Mouse (Mus musculus): ENCODE measurements around the gene S100a13.

S100a13 gene

DNA sequence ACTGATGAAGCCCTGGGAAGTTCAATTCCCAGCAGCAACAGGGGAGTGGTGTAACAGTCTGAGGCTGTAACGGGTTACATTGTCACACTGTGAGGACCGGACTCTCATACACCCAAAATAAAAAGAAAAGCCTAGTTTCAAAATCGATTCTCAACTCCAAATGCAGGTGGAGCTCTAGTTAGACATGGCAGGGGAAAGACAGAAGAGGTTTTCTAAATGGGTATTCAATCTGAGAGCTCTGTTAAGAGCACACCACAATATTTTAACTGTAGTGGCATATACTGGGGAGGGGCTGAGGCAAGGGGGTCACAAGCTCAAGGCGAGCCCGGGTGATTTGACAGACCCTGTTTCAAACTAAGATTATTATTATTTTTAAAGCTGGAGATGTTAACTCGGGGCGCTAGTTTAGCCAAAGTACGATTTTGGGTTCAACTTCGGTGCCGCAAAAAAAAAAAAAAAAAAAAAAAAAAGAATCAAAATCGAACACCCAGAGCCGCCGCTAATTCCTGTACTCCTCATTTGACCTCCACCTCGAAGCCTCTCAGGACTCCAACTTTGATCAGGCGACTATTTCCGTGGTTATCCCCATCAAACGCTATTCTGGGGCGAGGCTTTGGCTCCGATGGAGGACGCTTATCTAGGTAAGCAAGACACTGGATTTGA is 5.8 kb upstream of the S100a13 start:
- no peak for DNase-seq

GRCm38 (mm10) chr3:90508950-90509746 is 5.1 kb upstream of the S100a13 start, which contains the start of gene Chtop:
TSS of gene Chtop (minus strand) at chr3:90509498.
- DNase-seq, result peak; percentile 100

- no peak for DNase-seq
Observed at GRCm38 (mm10) chr3:90509747-90510123, 4.5 kb upstream of the S100a13 start.

DNA sequence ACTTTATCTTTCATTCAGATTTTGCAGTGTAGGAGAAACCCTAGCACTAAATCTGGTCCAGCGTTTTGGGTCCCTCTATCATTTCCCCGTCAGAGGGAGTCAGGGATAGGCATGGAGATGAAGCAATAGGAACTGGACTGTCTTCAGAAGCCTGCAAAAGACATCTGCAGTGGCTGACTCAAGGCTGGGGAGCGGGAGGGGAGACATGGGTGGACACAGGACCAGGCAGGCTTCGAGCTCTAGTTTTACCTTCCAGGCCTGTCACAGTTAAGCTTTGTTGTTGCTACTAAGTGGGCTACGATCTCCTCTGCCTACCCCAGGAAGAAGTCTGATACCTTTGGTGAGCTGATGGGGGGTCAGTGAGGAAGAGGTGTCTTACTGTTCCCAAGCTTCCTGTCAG is 2.0 kb upstream of the S100a13 start:
- no peak for DNase-seq

GRCm38 (mm10) chr3:90512948-90513642 is 1.1 kb upstream of the S100a13 start:
- DNase-seq, result no peak

DNA sequence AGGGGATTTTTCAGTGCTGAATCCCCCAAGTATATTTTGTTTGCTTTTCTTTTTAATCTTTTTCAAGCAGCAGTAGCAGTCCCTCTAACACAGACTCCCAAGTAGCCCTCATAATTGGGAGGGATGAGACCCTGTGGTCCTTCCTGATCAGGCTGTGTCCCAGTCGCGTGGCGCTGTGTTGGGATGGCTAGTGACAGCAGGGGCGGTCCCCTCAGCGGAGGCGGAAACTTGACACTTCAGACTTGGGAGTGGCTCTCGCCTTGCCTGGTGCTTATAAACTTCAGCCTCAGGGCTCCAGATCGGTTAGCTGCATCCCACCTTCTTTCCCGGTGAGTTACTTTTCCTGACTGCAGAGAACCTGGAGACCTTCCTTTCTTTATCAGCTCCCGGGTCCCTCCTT is 456 bp downstream of the S100a13 start:
- peak; percentile 84 for DNase-seq

DNA sequence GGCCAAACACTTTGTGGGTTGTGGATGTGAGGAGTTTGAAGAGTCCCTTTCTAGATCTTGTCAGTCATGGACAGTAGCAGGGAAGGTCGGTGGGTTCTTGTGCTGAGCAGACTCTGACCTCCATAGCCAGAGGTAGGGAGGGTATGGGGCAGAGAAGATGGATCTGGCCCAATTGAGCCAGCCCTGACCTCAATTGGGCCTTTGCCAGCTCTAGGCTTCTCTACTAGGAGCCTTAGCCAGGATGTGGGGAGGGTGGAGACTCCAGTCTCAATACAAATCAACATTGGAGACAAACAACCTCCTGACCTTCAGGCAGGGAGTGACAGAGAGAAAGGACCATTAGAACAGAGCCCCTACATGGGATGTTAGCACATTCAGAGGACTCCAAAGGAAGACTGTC is 1.0 kb downstream of the S100a13 start:
- DNase-seq, result no peak

DNA sequence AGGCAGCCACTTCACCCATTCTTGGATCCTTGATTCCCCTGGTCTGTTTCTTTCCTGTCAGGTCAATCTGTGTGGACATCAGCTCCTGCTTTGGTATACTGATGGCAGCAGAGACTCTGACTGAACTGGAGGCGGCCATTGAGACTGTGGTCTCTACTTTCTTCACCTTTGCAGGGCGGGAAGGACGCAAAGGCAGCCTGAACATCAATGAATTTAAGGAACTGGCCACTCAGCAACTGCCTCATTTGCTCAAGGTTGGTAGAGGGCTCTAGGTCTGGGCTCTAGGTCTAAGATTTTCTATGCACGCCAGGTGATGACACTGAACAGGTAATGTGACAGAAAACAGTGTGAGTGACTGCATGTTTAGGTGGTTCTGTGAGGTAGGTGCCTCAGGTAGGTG is 1.6 kb downstream of the S100a13 start:
- DNase-seq, result no peak

DNA sequence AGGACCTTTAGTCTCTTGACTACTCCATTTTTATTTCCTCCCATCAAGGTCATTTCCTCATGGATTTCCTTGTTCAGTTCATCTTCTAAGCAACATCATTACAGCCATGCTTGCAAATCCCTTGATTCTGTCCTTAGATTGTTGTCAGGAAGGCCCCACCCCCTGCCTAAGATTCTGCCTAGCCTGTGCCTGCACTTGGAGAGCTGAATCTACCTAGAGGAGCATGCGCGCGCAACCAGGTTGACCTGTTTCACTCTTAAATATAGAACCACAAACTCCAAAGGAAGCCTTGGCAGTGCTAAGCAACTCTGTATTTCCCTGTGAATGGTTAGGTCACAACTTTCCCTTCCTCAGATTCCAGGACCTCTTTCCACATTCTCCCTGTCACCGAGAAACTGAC is 3.5 kb downstream of the S100a13 start:
- no peak for DNase-seq

DNA sequence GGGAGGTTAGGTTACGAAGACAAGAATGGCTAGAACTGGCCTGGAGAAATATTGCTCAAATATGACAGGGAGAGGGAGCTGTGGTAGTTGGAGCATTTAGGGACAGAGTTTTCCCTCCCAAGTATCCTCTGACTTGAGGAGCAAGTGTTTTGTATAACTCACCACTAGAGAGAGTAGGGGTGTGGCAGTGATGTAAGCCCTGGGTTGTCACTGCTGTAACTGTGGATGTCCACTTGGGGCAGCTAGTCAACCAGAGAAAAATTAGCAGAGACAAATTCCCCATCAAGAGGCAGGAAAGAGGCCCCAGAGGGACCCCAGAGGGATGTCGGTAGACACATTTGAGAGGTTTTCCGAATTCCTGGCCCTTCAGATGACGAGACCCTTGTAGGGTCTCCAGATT is 11.2 kb downstream of the S100a13 start:
- peak; percentile 46 for DNase-seq

GRCm38 (mm10) chr3:90526076-90526475 is 11.8 kb downstream of the S100a13 start:
- DNase-seq, result no peak

GRCm38 (mm10) chr3:90526580-90526979 is 12.3 kb downstream of the S100a13 start, which contains the start of gene S100a14:
TSS of gene S100a14 (plus strand) at chr3:90526856.
- DNase-seq, result no peak

- DNase-seq, result no peak
Observed at GRCm38 (mm10) chr3:90527291-90527873, 13.1 kb downstream of the S100a13 start.

GRCm38 (mm10) chr3:90531713-90532112 is 17.5 kb downstream of the S100a13 start:
- no peak for DNase-seq

DNA sequence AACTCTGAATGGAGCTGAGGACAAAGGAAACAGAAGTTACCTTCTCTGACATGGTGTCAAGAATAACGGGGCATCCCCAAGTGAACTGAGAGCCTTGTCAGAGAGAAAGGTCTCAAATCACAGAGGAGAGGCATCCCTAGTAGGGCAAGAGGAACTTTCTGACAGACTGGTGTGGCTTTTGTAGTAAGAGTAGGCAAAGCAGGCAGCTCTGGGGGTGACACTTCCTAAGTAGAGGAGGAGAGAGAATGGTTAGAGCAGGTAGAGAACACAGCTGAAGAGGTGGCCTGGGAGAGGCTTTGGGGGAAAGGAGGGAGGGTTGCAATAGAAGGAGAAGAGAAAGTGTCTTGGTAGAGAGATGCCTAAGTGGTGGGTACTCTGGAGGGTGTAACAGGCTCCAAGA is 21.2 kb downstream of the S100a13 start:
- DNase-seq, result no peak

DNA sequence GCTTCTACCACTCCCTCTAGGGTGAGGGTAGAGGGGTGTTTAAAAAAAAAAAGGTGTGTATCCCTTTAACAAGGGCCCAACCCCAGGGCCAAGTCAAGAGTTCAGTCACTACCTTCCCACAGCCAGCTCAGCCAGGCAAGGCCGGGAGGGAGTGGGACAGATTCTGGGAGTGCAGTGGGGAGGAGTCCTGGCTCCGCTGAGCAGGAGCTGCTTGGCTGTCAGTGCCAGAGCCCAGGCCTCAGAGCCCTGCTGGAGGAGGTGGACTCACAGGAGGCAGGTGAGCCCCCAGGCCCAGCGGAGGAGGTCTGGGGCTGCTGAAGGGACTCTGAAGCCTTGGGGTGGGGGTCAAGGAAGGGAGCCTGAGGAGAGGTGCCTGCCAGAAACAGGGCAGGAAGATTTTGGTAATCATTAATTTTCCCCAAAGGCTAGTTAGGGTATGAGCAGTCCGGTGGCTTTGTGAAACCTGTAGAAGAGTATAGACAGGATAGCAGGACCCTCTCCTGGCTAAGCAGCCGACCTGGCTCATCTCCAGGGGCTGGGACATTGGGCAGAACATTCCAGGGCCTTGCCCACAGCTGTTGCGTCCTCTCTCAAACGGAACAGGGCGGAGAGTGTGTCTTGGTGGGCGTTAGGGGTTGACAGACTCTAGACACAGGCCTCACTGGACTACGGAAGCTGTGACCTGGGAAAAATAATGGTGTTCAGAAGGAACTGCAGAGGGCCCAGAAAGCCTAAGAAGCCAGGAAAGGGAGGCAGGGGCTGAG is 23.1 kb downstream of the S100a13 start, which contains the start of gene S100a16:
Gene S100a16 (plus strand): TSS at position 114 of the 764 bp plus-strand sequence.
- peak; percentile 18 for DNase-seq

GRCm38 (mm10) chr3:90537905-90538296 is 23.7 kb downstream of the S100a13 start:
- no peak for DNase-seq

DNA sequence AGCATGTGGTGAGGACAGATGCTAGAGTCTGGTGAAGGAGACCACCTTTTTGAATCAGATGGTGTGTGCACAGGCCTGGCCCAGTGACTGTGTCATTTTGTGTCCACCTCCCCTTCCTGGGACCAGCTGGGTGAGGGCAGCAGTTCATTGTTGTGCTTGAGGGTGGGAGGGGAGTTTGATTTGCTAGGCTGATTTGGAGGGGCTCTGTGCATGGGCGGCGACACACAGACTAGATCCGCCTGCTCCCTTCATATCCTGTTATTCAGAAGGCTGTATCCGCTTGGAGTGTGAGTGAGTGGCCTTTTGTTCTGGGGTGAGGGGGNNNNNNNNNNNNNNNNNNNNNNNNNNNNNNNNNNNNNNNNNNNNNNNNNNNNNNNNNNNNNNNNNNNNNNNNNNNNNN is 26.7 kb downstream of the S100a13 start:
- peak; percentile 34 for DNase-seq

DNA sequence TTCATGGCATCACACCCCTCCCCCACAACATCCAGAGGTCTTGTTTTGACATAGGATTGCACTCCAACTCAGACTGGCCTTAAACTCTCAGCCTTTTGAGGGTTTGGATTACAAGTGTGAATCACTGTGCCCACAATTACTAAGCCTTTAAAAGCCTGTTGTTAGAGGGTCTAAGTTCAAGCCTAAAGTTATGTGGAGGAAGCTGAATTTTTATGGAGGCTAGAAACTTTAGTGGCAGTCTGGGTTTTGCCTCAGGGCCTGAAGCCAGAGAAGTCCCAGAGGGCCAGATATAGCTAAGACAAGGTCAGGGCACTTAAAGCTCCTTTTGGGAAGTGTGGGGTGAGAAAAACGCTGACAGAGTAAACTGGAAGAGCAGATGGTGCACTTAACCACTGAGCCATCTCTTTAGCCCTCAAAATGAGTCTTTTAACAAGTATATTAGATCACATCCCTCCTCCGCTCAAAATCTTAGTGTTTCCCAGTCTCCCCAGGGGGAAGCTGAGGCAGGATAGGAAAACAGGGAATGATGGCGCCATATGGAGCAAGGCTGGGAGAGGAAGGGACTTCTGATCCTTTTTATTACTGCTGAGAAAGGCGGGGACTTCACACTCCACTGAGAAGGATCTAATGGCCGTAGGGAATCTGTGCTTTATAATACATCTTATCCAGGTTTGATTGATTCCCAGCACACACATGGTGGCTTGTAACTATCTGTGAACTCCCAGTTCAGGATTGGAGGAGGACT is 35.6 kb downstream of the S100a13 start:
- DNase-seq, result peak; percentile 32

- DNase-seq, result no peak
Observed at GRCm38 (mm10) chr3:90550421-90550790, 36.2 kb downstream of the S100a13 start.

- DNase-seq, result no peak
Observed at GRCm38 (mm10) chr3:90552231-90552630, 38.0 kb downstream of the S100a13 start.

GRCm38 (mm10) chr3:90555954-90556353 is 41.7 kb downstream of the S100a13 start:
- DNase-seq, result peak; percentile 23
